Mouse (Mus musculus): ENCODE data around the gene 1810009A15Rik.
"Not testable (repeated sequence)": the region's sequence is repeated elsewhere in the genome, so short reads cannot be mapped to it uniquely, and the experiment has no call there.

The 1810009A15Rik gene

GRCm38 (mm10) chr19:8888511-8889385 is at the start of gene 1810009A15Rik, which contains the start of gene Gm49416:
Gene 1810009A15Rik (plus strand): TSS chr19:8888853.
Gene Gm49416 (plus strand): TSS chr19:8888926.
- DNase-seq = peak; percentile 96 to 97

GRCm38 (mm10) chr19:8839103-8839907 is 49.3 kb upstream of the 1810009A15Rik start, which contains the start of gene Gng3:
Gene Gng3 (minus strand): TSS chr19:8839194.
- peak; percentile 91 to 93 for DNase-seq

DNA sequence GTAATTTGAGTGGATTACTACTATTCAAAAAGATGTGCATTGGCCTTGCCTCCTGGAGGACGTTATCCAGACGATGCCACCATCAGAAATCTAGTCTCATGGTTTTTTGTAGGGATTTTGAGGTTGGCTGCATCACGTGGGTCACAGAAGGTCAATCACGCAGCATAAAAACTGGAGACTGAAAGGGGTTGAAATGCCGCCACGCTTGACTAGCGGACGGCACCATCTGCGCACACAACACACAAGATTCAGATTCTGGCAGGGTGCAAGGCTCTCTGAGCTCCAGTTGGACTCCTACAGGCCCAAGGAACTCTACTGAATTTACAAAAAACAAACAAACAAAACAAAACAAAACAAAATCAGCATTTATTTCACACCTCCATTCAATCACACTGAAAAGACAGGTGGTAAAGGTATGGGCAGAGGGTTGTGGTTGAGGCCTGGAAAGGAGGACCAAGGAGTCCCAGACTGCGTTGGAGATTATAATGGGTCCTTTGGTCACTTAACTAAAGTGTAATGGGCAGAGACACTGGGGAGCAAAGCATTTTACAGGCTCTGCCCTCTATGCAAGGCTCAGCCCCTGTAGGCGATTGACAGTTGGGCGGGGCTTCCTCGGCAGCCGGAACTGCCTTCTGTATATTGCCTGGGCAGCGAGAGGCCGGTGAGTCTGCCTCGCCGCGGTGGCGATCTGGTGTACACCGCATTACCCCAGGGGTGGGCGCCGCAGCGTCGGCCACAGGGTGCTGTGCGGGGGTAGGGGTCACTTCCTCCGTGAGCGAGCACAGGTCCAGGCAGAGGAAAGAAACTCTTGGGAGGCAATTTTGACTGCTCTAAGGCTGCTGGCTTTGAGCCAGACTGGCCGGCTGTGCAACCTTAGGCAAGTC is 48.5 kb upstream of the 1810009A15Rik start:
- DNase-seq = peak; percentile 85 to 87

GRCm38 (mm10) chr19:8841012-8841411 is 47.6 kb upstream of the 1810009A15Rik start:
- peak in 1 of 2 experiments; percentile 61 for DNase-seq

DNA sequence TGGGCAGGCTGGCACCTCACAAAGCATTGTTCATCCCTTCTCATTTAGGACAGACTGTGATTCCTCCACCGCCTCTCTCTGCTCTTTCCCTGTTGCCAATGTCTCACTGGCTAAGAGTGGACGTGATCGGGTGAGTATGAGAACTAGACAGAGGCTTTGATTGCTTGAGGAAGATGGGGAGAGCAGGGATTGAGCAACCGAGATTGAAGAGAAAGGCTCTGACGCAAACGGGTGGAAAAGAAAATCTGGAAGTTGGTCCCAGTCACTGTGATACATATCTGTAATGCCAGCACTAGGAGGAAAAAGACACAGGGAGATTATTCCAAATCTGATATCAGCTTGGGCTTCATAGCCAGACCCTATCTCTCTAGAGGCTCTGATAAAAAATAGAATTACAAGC is 45.7 kb upstream of the 1810009A15Rik start:
- no peak for DNase-seq

GRCm38 (mm10) chr19:8844371-8845129 is 44.1 kb upstream of the 1810009A15Rik start:
- DNase-seq = peak; percentile 85 to 94

DNA sequence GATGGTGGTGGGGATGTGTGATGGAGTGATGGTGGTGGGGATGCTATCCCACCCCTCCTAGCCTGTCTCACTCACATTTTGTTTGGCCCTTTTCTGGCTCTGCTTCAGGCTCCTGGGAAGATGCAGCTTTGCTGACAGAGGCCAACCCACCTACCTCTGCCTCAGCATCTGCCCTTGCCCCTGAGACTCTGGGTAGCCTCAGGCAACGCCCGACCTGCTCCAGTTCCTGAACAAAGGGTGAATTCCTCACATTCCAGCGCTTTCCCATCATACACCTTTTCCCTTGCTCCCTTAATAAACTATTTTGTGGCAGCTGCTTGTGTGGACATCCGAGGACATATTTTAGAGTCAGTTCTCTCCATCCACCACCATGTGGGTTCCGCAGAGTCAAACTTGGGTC is 40.3 kb upstream of the 1810009A15Rik start:
- no peak for DNase-seq

DNA sequence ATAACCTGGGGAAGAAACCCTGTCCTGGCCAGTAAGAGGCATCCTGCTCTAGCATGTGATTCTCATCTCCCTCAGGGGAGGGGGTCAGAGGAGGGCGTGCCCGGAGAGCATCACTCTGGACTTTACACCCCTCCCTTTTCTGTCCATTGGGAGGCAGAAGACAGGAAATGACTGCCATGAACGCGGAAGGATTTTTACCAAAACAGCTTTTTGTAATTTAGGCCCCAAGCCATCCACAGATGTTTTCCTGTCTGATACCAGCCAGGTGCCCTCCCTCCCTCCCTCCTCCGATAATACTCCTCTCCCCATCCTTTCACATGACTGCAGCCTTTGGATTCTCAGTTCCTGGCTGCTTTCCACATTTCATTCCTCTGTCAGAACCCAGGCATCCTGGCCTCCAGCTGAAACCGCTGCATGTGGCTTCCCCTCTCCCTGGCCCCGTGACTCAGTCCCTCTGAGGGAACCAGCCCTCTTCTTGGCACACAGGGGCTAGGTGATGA is 38.2 kb upstream of the 1810009A15Rik start, which contains the start of gene Lrrn4cl:
Gene Lrrn4cl (plus strand): TSS at position 367 of the 500 bp plus-strand sequence.
- DNase-seq = peak in 1 of 2 experiments; percentile 57

- DNase-seq = no peak
Measured at GRCm38 (mm10) chr19:8851639-8852038, 37.0 kb upstream of the 1810009A15Rik start.

DNA sequence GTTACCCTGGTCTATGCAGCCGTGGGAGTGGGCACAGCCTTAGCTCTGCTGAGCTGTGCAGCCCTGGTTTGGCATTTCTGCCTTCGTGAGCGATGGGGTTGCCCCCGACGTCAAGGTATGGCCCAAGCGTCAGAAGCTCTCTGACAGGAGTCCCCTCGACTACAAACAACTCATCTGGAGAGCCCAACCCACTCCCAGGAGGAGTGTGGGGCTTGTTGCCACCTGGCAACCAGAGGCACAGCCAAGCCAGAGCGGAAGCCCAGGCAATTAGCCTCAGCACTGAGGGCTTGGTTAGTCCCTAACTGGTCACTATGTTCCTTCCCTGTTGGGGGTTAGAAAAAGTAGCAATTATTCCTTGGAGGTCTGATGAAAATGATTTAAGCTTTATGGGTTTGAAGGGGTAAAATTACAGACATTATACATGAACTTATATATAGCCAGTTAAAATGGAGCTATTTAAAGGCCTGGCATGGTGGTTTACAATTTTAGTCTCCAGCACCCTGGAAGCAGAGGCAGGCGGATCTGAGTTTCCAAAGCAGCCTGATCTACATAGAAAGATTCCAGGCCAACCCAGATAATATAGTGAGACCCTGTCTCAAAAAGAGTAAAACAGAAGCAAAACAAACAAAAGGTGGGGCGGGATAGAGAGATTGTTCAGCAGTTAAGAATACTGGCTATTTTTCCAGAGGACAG is 36.3 kb upstream of the 1810009A15Rik start:
- no peak for DNase-seq

DNA sequence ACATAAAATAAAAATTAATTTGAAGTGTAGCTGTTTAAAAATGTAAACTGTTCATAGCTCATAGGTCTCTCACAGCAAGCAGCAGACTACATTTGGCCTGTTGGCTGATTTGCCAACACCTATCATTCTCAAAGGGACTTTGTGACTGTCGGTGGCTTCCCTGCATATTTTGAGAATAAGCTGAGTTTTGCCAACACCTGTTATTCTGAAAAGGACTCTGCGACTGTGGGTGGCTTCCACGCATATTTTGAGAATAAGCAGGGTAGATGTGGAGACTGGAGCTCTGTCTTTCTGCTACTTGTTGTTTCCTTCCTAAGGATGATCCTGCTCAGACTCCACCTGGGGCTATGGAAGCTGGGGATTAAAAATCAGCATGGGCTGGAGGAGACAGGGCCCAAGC is 35.5 kb upstream of the 1810009A15Rik start:
- no peak for DNase-seq

- peak in 1 of 2 experiments; percentile 69 for DNase-seq
Measured at GRCm38 (mm10) chr19:8857689-8858088, 31.0 kb upstream of the 1810009A15Rik start.

- no peak for DNase-seq
Measured at GRCm38 (mm10) chr19:8859018-8859417, 29.6 kb upstream of the 1810009A15Rik start.

DNA sequence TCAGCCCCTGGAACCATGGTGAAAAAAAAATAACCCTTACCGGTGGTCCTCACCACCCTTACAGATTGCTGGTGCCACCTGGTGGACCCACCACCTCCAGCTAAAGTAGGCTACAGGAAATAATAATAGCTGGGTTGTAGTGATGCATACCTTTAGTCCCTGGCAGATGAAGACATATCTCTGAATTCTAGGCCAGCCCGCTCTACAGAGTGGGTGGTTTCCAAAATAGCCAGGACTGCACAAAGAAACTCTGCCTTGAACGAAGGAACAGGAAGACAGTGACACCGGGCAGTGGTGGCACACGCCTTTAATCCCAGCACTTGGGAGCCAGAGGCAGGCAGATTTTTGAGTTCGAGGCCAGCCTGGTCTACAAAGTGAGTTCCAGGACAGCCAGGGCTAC is 24.4 kb upstream of the 1810009A15Rik start:
- no peak for DNase-seq

DNA sequence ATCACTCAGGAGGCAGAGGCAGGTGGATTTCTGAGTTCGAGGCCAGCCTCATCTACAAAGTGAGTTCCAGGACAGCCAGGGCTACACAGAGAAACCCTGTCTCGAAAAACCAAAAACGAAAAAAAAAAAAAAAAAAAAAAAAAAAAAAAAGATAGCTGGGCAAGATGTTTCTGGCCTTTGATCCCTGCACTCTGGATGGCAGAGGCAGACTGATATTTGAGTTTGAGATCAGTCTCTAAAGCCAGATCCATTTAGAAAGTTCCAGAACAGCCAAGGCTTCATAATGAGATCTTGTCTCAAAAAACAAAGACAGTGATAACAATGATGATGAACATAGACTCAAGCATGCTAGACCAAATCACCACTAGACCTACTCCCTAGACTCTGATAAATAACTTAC is 18.3 kb upstream of the 1810009A15Rik start:
- not testable (repeated sequence) for DNase-seq

GRCm38 (mm10) chr19:8870838-8871237 is 17.8 kb upstream of the 1810009A15Rik start:
- DNase-seq = no peak

- DNase-seq = peak; percentile 95 to 97
Measured at GRCm38 (mm10) chr19:8871267-8872186, 17.1 kb upstream of the 1810009A15Rik start, which contains the start of gene Ubxn1. Gene Ubxn1 (plus strand): TSS chr19:8871496.

DNA sequence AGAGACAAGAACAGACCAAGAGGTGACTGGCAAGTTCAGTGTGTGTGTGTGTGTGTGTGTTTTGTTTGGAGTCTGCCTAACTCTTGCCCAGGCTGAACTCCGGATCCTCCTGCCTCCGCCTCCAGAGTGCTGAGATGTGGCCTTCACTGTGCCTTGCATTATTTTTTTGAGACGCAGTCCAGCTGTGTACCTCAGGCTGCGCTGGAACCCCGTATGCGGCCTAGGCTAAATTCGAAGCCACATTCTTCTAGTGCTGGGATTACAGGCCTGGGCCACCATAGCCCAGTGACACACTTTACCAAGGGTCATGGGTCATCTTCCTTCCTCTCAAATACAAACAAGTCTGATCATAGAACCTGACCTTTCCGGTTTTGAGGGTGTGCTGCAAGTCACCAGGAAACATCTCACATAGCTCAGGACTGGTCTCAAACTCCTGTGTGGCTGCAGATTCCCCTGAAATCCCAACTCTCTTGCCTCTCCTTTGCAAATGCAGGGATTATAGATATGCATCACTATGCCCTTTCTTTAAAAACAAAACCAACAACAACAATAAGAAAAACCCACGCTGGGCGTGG is 16.3 kb upstream of the 1810009A15Rik start:
- DNase-seq = no peak

- DNase-seq = no peak
Measured at GRCm38 (mm10) chr19:8875031-8875430, 13.6 kb upstream of the 1810009A15Rik start.
